10 mouse cellular contexts compared by ENCODE assay signal in the genomic region with DNA sequence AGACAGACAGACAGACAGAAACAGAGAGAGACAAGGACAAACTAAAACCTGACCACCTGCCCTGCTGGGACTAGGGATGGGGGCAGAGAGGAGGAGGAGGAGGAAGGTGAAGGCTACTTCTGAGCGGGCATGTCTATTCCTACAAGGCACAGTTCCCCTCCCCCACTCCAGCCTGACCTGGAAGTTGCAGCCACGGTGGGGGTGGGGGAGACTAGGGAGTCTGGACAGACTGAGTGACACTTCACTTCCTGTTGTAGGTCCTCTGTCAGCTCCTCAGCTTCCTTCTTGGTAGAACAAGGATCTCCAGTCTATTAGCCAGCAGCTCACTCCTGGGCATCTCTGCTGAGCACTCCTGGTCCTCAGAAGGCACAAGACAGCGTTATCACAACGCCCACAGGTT. TPM values are rescaled to one million over a fixed set of nuclear protein-coding genes. Genes with fewer than 3 reads are reported as not detected.
DNase-seq lines count a peak whose midpoint lies in the region; ATAC-seq and TF ChIP-seq lines count a peak whose summit lies in the region.
"Had no signal": no experiment of that assay in that cellular context is flagged by ENCODE, and none has a peak within 500 bp of the region (broad histone marks: within the 10 kb centered on the region; RNA-seq: fewer than 3 reads in every experiment).

No protein-coding gene starts in this region.

- H3K27me3 ChIP-seq in hindbrain, embryonic 10.5 days (ENCODE audit: insufficient read depth, poor library complexity, severe bottlenecking): no peaks in the 10 kb centered on the region
- H3K27me3 ChIP-seq in hindbrain, embryonic 11.5 days (ENCODE audit: control insufficient read depth, insufficient read depth, low read length): no peaks in the 10 kb centered on the region
- H3K27me3 ChIP-seq in kidney, embryonic 15.5 days: no peaks in the 10 kb centered on the region
- H3K27me3 ChIP-seq in forebrain, embryonic 12.5 days: no peaks in the 10 kb centered on the region
- H3K27me3 ChIP-seq in hindbrain, postnatal 0 days (ENCODE audit: insufficient read depth, low read length): no peaks in the 10 kb centered on the region
- H3K27me3 ChIP-seq: Patski had no signal

- H3K4me1 ChIP-seq in hindbrain, embryonic 10.5 days (replicated peaks): peaks cover 61% of the 10 kb centered on the region
- H3K4me1 ChIP-seq in hindbrain, embryonic 11.5 days (replicated peaks; ENCODE audit: control insufficient read depth, insufficient read depth, low read length): no peaks in the 10 kb centered on the region
- H3K4me1 ChIP-seq in kidney, embryonic 15.5 days: peaks cover 99% of the 10 kb centered on the region
- H3K4me1 ChIP-seq in forebrain, embryonic 12.5 days: peaks cover 5% of the 10 kb centered on the region; the same call in 1 of the 2 replicates
- peaks cover 20% of the 10 kb centered on the region for H3K4me1 ChIP-seq in hindbrain, postnatal 0 days (ENCODE audit: insufficient read depth, low read length)

- peak overlapping the region; percentile 41; the same call in 1 of the 2 replicates for H3K27ac ChIP-seq in hindbrain, embryonic 10.5 days
- H3K27ac ChIP-seq in hindbrain, embryonic 11.5 days (ENCODE audit: low read depth, low read length): no peak overlapping the region
- peak overlapping the region; percentile 86 for H3K27ac ChIP-seq in kidney, embryonic 15.5 days
- H3K27ac ChIP-seq in forebrain, embryonic 12.5 days: no peak overlapping the region
- H3K27ac ChIP-seq in hindbrain, postnatal 0 days: no peak overlapping the region
- H3K27ac ChIP-seq: liver, embryonic 15.5 days had no signal

- no peak overlapping the region for H3K4me2 ChIP-seq in hindbrain, embryonic 11.5 days (replicated peaks; ENCODE audit: low read depth, low read length)
- H3K4me2 ChIP-seq in kidney, embryonic 15.5 days: 0 out of 2 replicates have a peak overlapping the region, but pooled peaks have one; percentile 21
- H3K4me2 ChIP-seq in forebrain, embryonic 12.5 days: no peak overlapping the region
- H3K4me2 ChIP-seq in hindbrain, postnatal 0 days (ENCODE audit: low read depth, low read length): no peak overlapping the region
- H3K4me2 ChIP-seq: liver, embryonic 15.5 days had no signal

- 57% methylated on average over 4 of the region's 4 CpGs for WGBS in hindbrain, embryonic 10.5 days
- 53% methylated on average over 4 of the region's 4 CpGs for WGBS in hindbrain, embryonic 11.5 days
- 19% methylated on average over 4 of the region's 4 CpGs for WGBS in kidney, embryonic 15.5 days
- WGBS in forebrain, embryonic 12.5 days: 61% methylated on average over 4 of the region's 4 CpGs
- WGBS in hindbrain, postnatal 0 days: 61% methylated on average over 4 of the region's 4 CpGs

- H3K36me3 ChIP-seq in hindbrain, embryonic 10.5 days: 0 out of 2 replicates have a peak, but pooled peaks cover 7% of the 10 kb centered on the region
- no peaks in the 10 kb centered on the region for H3K36me3 ChIP-seq in hindbrain, embryonic 11.5 days (ENCODE audit: control insufficient read depth, insufficient read depth, low read length)
- no peaks in the 10 kb centered on the region for H3K36me3 ChIP-seq in kidney, embryonic 15.5 days
- no peaks in the 10 kb centered on the region for H3K36me3 ChIP-seq in forebrain, embryonic 12.5 days (replicated peaks)
- no peaks in the 10 kb centered on the region for H3K36me3 ChIP-seq in hindbrain, postnatal 0 days (ENCODE audit: insufficient read depth, low read length)
- H3K36me3 ChIP-seq: liver, embryonic 15.5 days had no signal

- TF ChIP-seq CTCF in hindbrain, postnatal 0 days (IDR thresholded peaks at IDR 0.05; ENCODE audit: low read depth): no peak

- no peaks in the 10 kb centered on the region for H3K9me3 ChIP-seq in hindbrain, embryonic 10.5 days
- H3K9me3 ChIP-seq in hindbrain, embryonic 11.5 days (ENCODE audit: control insufficient read depth, low read length): no peaks in the 10 kb centered on the region
- peaks cover 3% of the 10 kb centered on the region for H3K9me3 ChIP-seq in kidney, embryonic 15.5 days (replicated peaks)
- no peaks in the 10 kb centered on the region for H3K9me3 ChIP-seq in forebrain, embryonic 12.5 days
- no peaks in the 10 kb centered on the region for H3K9me3 ChIP-seq in hindbrain, postnatal 0 days (ENCODE audit: low read length)

- H3K4me3 ChIP-seq in hindbrain, embryonic 10.5 days: no peak overlapping the region
- no peak overlapping the region for H3K4me3 ChIP-seq in hindbrain, embryonic 11.5 days (ENCODE audit: low read depth, low read length)
- H3K4me3 ChIP-seq in kidney, embryonic 15.5 days (replicated peaks): no peak overlapping the region
- no peak overlapping the region for H3K4me3 ChIP-seq in forebrain, embryonic 12.5 days (replicated peaks)
- H3K4me3 ChIP-seq in hindbrain, postnatal 0 days (ENCODE audit: low read length): no peak overlapping the region
- H3K4me3 ChIP-seq: liver, embryonic 15.5 days had no signal

- DNase-seq in hindbrain, embryonic 10.5 days (ENCODE audit: low spot score): no peak
- DNase-seq in hindbrain, embryonic 11.5 days (ENCODE audit: low spot score): no peak
- DNase-seq in adrenal gland, postnatal 25 days: peak; percentile 56
- DNase-seq in lung, postnatal 25 days (ENCODE audit: low spot score): peak; percentile 71
- no peak for DNase-seq in hindbrain, postnatal 0 days (ENCODE audit: low spot score)
- DNase-seq in frontal cortex, postnatal 36 days (ENCODE audit: low spot score in 2 of 2): no peak

- ATAC-seq in hindbrain, embryonic 11.5 days (ENCODE audit: low FRiP score): no peak
- no peak for ATAC-seq in kidney, embryonic 15.5 days (replicated peaks; ENCODE audit: low FRiP score)
- ATAC-seq in forebrain, embryonic 12.5 days (ENCODE audit: low FRiP score): no peak
- no peak for ATAC-seq in hindbrain, postnatal 0 days
- ATAC-seq: Patski had no signal

- no peak overlapping the region for H3K9ac ChIP-seq in hindbrain, embryonic 11.5 days (ENCODE audit: low read depth, low read length)
- no peak overlapping the region for H3K9ac ChIP-seq in kidney, embryonic 15.5 days
- no peak overlapping the region for H3K9ac ChIP-seq in forebrain, embryonic 12.5 days
- H3K9ac ChIP-seq in hindbrain, postnatal 0 days (replicated peaks; ENCODE audit: low read length): no peak overlapping the region
- H3K9ac ChIP-seq: liver, embryonic 15.5 days had no signal

RNA-seq across cellular contexts. Expression of gene Pald1, which starts 9.3 kb away (rescaled TPM):
- polyA plus RNA-seq in hindbrain, embryonic 10.5 days (2016; fragmentation: Nextera tagmentation; extraction: Ambion mirVana): 35.7 and 40.3 TPM in 2 replicates
- polyA plus RNA-seq in hindbrain, embryonic 11.5 days (2014; fragmentation: Nextera tagmentation; extraction: Ambion mirVana): 13.6 and 15.9 TPM in 2 replicates
- total RNA-seq in adrenal gland, postnatal 25 days (2021): 21.9 and 24.0 TPM in 2 replicates
- 33.5 and 37.3 TPM in 2 replicates for polyA plus RNA-seq in kidney, embryonic 15.5 days (2015; fragmentation: Nextera tagmentation; extraction: Ambion mirVana)
- polyA plus RNA-seq in forebrain, embryonic 12.5 days (2016; fragmentation: Nextera tagmentation; extraction: Ambion mirVana): 20.7 and 22.9 TPM in 2 replicates
- 34.3 and 36.0 TPM in 2 replicates for total RNA-seq in hindbrain, postnatal 0 days (2014; rRNA removed)
- 21.7 TPM in 2 replicates for polyA plus RNA-seq in hindbrain, postnatal 0 days (2015; fragmentation: Nextera tagmentation; extraction: Ambion mirVana)

RNA-seq across cellular contexts. Expression of gene Nodal, which starts 43.7 kb away (rescaled TPM):
- 0.12 and 0.24 TPM in 2 replicates for polyA plus RNA-seq in hindbrain, embryonic 10.5 days (2016; fragmentation: Nextera tagmentation; extraction: Ambion mirVana)
- polyA plus RNA-seq in hindbrain, embryonic 11.5 days (2014; fragmentation: Nextera tagmentation; extraction: Ambion mirVana): 0.12 TPM in 1 of 2 replicates, not detected in the other
- not detected in 2 replicates for total RNA-seq in adrenal gland, postnatal 25 days (2021)
- 0.38 and 0.42 TPM in 2 replicates for polyA plus RNA-seq in kidney, embryonic 15.5 days (2015; fragmentation: Nextera tagmentation; extraction: Ambion mirVana)
- 0.15 TPM in 1 of 2 replicates, not detected in the other for polyA plus RNA-seq in forebrain, embryonic 12.5 days (2016; fragmentation: Nextera tagmentation; extraction: Ambion mirVana)
- total RNA-seq in hindbrain, postnatal 0 days (2014; rRNA removed): 0.58 and 1.1 TPM in 2 replicates
- polyA plus RNA-seq in hindbrain, postnatal 0 days (2015; fragmentation: Nextera tagmentation; extraction: Ambion mirVana): 0.33 and 0.43 TPM in 2 replicates
- polyA plus RNA-seq: Patski had no signal

Comparison
In these comparisons a context has a peak if more than half of its experiments do, and no peak if none do; other contexts are left out.
1. H3K27ac ChIP-seq: peak in hindbrain, embryonic 10.5 days (single experiment) and kidney, embryonic 15.5 days (single experiment); none in hindbrain, embryonic 11.5 days (single experiment), forebrain, embryonic 12.5 days (single experiment) and hindbrain, postnatal 0 days (single experiment).
2. DNase-seq: peak in adrenal gland, postnatal 25 days (single experiment) and lung, postnatal 25 days (single experiment); none in hindbrain, embryonic 10.5 days (single experiment), hindbrain, embryonic 11.5 days (single experiment), hindbrain, postnatal 0 days (single experiment) and frontal cortex, postnatal 36 days (0 of 2).